Mouse (Mus musculus) myocyte (in vitro differentiated cells): ENCODE measurements at regions not wholly inside any gene's neighbourhood (a gene's known extent, or its start where the extent isn't known, plus 50 kb on each side); places are given as distances from the start of the nearest gene placed in this dataset.

Source experiments
- H3K27me3 ChIP-seq: one replicate; pipeline ENCODE4 v1.6.1; 2011; ENCODE audit not compliant: control insufficient read depth, insufficient read depth, insufficient read length
- H3K36me3 ChIP-seq: one replicate; pipeline ENCODE4 v1.6.1; 2011; ENCODE audit not compliant: control insufficient read depth, insufficient read depth
- H3K4me2 ChIP-seq: one replicate; pipeline ENCODE4 v1.6.1; 2011; ENCODE audit warnings: low read depth, control low read depth
- H3K4me3 ChIP-seq: one replicate; pipeline ENCODE4 v1.5.1; 2011; ENCODE audit warnings: mild to moderate bottlenecking, control low read depth, moderate library complexity
- H3K79me2 ChIP-seq: one replicate; pipeline ENCODE4 v1.6.1; 2011; ENCODE audit not compliant: control insufficient read depth, insufficient read depth
- H3ac ChIP-seq: one replicate; pipeline ENCODE4 v1.6.1; 2011; ENCODE audit not compliant: control insufficient read depth, insufficient read length
- CEBPB ChIP-seq: IDR thresholded peaks from 2 replicates; pipeline ENCODE4 v1.6.1; 2011; ENCODE audit warnings: mild to moderate bottlenecking, moderate library complexity; ENCODE audit not compliant: poor library complexity, insufficient read depth, severe bottlenecking
- E2F4 ChIP-seq: IDR thresholded peaks from one replicate; pipeline ENCODE4 v1.6.1; 2011; ENCODE audit warnings: mild to moderate bottlenecking, control low read depth, moderate library complexity; ENCODE audit not compliant: insufficient read depth
- MAX ChIP-seq: IDR thresholded peaks from one replicate; pipeline ENCODE4 v1.6.1; 2011; ENCODE audit warnings: low read depth, mild to moderate bottlenecking, control low read depth
- MYOD1 ChIP-seq, 3 experiments: IDR thresholded peaks; one replicate each; pipeline ENCODE4 v1.6.1; 2011; ENCODE audit warnings: control low read depth in 2 of 3, low read depth in 2 of 3, mild to moderate bottlenecking in 2 of 3, moderate library complexity in 1 of 3; ENCODE audit not compliant: insufficient read length in 2 of 3, control insufficient read depth in 1 of 3
- MYOG ChIP-seq, 3 experiments: IDR thresholded peaks; one replicate each; pipeline ENCODE4 v1.6.1; 2011; ENCODE audit warnings: control low read depth in 2 of 3, low read depth in 2 of 3, mild to moderate bottlenecking in 2 of 3; ENCODE audit not compliant: insufficient read length in 2 of 3, control insufficient read depth in 1 of 3, insufficient read depth in 1 of 3
- POLR2A ChIP-seq: IDR thresholded peaks from one replicate; pipeline ENCODE4 v1.6.1; 2011; ENCODE audit warnings: low read depth, mild to moderate bottlenecking, control low read depth, moderate library complexity; ENCODE audit not compliant: insufficient read length
- POLR2AphosphoS2 ChIP-seq: IDR thresholded peaks from one replicate; pipeline ENCODE4 v1.6.1; 2011; ENCODE audit warnings: low read depth, control low read depth; ENCODE audit not compliant: insufficient read length
- REST ChIP-seq: IDR thresholded peaks from one replicate; pipeline ENCODE4 v1.6.1; 2011; ENCODE audit warnings: mild to moderate bottlenecking, control low read depth, moderate library complexity; ENCODE audit not compliant: insufficient read depth, insufficient read length
- SRF ChIP-seq: IDR thresholded peaks from one replicate; pipeline ENCODE4 v1.6.1; 2011; ENCODE audit warnings: low read depth; ENCODE audit not compliant: control insufficient read depth, insufficient read length
- TCF12 ChIP-seq: IDR thresholded peaks from one replicate; pipeline ENCODE4 v1.6.1; 2011; ENCODE audit warnings: mild to moderate bottlenecking, control low read depth; ENCODE audit not compliant: poor library complexity, insufficient read depth, severe bottlenecking
- TCF3 ChIP-seq: IDR thresholded peaks from one replicate; pipeline ENCODE4 v1.6.1; 2011; ENCODE audit warnings: low read depth, control low read depth; ENCODE audit not compliant: insufficient read length
- USF1 ChIP-seq: IDR thresholded peaks from one replicate; pipeline ENCODE4 v1.6.1; 2011; ENCODE audit warnings: low read depth, mild to moderate bottlenecking, control low read depth, moderate library complexity

- Histone ChIP-seq H3K4me2 (no peak overlapping the region), H3K27me3 (no peaks in the 10 kb centered on the region), H3K79me2 (no peaks in the 10 kb centered on the region), H3K36me3 (no peaks in the 10 kb centered on the region), H3ac (no peak overlapping the region), H3K4me3 (no peak overlapping the region)
- TF ChIP-seq USF1 = no peak
- no peak for TF ChIP-seq MAX
- TF ChIP-seq REST = no peak
- TF ChIP-seq E2F4 = no peak
- TF ChIP-seq POLR2AphosphoS2 = no peak
- no peak for TF ChIP-seq CEBPB
- TF ChIP-seq TCF3 = no peak
These were observed 170.2 kb downstream of the Zfp365 start for GRCm38 (mm10) chr10:67742305-67742704.

DNA sequence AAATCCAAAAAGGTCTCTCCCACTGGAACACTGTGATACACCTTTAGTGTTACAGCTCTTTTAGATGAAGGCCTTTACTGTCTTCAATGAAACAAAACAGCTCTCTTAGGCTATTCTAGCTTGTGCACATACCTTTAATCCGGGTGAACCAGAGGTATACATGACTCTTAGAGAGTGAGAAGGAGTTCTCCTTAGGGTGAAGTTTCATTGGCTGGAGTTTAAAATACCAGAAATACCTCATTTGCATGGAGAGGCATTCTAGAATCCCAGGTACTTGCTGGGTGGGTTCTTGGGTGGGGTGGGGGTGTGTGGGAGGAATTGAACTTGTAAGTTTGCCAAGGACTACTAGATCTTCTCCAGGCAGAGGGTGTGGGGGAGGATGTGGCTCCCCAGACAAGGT lies 173.3 kb downstream of the Zfp365 start:
- TF ChIP-seq E2F4 (no peak), MYOD1 (IDR thresholded peaks at IDR 0.05; ENCODE audit: control insufficient read depth in 1 of 3, insufficient read length in 2 of 3, low read depth in 2 of 3) (no peak), MAX (no peak), POLR2AphosphoS2 (no peak), MYOG (IDR thresholded peaks at IDR 0.05; ENCODE audit: control insufficient read depth in 1 of 3, insufficient read depth in 1 of 3, insufficient read length in 2 of 3, low read depth in 2 of 3) (no peak), USF1 (no peak)
- Histone ChIP-seq H3K4me3 (no peak overlapping the region), H3ac (no peak overlapping the region), H3K4me2 (no peak overlapping the region), H3K36me3 (no peaks in the 10 kb centered on the region), H3K27me3 (no peaks in the 10 kb centered on the region), H3K79me2 (no peaks in the 10 kb centered on the region)

DNA sequence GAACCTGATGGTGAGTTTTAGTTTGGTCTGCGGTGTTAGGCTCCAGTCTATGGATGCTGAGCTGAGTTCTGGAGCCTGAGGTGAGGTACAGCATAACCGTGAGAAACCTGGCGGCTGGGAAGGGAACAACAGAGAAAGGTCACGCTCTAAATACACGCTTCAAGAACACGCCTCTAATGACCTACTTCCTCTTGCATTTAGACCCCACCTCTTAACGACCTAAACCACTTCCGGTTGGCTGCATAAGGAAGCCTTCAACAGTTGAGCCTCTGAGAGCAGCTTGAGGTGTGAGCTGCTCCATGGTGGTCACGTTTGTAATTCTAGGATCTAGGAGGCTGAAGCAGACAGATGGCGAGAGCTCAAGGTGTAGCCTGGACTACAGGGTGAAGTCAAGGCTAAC lies 175.8 kb downstream of the Zfp365 start:
- Histone ChIP-seq H3K79me2 (no peaks in the 10 kb centered on the region), H3K4me2 (no peak overlapping the region), H3K4me3 (no peak overlapping the region), H3K27me3 (no peaks in the 10 kb centered on the region), H3ac (no peak overlapping the region), H3K36me3 (no peaks in the 10 kb centered on the region)
- TF ChIP-seq USF1 = no peak
- TF ChIP-seq TCF3 = no peak
- TF ChIP-seq REST = no peak
- no peak for TF ChIP-seq CEBPB
- TF ChIP-seq MAX = no peak
- TF ChIP-seq POLR2A = no peak
- no peak for TF ChIP-seq SRF
- TF ChIP-seq MYOD1 (IDR thresholded peaks at IDR 0.05; ENCODE audit: control insufficient read depth in 1 of 3, insufficient read length in 2 of 3, low read depth in 2 of 3) = no peak
- TF ChIP-seq POLR2AphosphoS2 = no peak
- no peak for TF ChIP-seq MYOG (IDR thresholded peaks at IDR 0.05; ENCODE audit: control insufficient read depth in 1 of 3, insufficient read depth in 1 of 3, insufficient read length in 2 of 3, low read depth in 2 of 3)
- TF ChIP-seq TCF12 = no peak
- TF ChIP-seq E2F4 = no peak

DNA sequence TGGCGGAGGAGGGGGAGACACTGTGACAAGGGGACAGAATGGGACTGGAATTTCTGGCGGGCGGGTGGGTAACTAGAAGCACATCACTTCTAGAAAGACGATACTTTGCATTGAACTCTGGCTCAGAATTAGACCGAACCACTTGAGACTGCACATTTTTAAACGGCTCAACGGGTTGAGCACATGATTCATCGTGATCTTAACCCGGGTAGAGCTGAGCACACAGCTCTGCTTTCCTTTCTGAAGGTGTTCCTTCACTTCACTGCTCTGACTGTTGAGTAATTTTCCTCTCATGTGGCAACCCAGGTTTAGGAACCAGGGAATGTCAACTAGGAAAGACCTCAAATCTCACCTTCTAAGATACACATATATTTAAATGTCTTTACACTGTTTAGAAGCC lies 180.9 kb downstream of the Zfp365 start:
- no peaks in the 10 kb centered on the region for H3K79me2 ChIP-seq
- no peak overlapping the region for H3K4me2 ChIP-seq
- H3K36me3 ChIP-seq = no peaks in the 10 kb centered on the region
- H3K27me3 ChIP-seq = no peaks in the 10 kb centered on the region
- H3K4me3 ChIP-seq = no peak overlapping the region
- TF ChIP-seq REST = no peak
- no peak overlapping the region for H3ac ChIP-seq

DNA sequence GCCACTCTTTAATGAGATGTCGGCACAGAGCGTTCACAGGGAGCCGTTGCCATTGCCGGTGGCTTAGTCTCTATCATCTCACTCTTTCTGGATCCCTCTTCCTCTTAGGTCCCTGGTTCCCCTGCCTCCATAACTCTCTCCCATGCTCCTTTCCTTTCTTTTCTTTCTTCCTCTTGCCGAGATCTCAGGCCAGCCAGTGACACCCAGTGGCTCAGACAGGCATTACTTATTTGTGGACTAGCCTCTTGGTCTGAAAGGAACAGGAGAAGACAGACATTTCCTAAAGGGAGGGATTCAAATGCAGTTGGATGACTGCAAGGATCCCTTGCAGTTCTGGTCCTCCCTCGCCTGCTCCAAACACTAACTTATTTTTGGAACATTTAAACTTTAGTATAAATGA lies 180.5 kb upstream of the Ado start:
- no peak overlapping the region for H3K4me2 ChIP-seq
- no peak for TF ChIP-seq MAX
- TF ChIP-seq TCF12 = no peak
- TF ChIP-seq MYOG (IDR thresholded peaks at IDR 0.05; ENCODE audit: control insufficient read depth in 1 of 3, insufficient read depth in 1 of 3, insufficient read length in 2 of 3, low read depth in 2 of 3) = no peak
- TF ChIP-seq USF1 = no peak
- no peak for TF ChIP-seq CEBPB
- TF ChIP-seq POLR2AphosphoS2 = no peak
- TF ChIP-seq SRF = no peak
- no peak for TF ChIP-seq TCF3
- no peak for TF ChIP-seq REST
- no peaks in the 10 kb centered on the region for H3K27me3 ChIP-seq
- H3ac ChIP-seq = no peak overlapping the region
- H3K4me3 ChIP-seq = no peak overlapping the region
- H3K79me2 ChIP-seq = no peaks in the 10 kb centered on the region
- no peaks in the 10 kb centered on the region for H3K36me3 ChIP-seq

DNA sequence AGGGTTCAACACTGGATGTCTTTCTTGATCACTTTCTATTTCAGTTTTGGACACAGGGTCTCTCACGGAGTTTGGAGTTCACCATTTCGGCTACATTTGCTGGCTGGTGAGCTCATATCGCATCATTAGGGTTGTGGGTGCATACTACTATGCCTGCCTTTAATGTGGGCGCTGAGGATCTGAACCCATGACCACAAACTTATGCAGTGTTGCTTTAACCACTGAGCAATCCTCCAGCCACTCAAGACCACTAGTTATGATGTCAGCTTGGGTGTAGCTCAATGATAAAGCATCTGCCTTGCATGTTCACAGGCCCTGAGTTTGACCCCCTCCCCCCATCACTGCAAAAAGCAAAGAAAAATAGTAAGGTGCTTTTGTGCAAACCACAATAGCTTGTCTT lies 178.8 kb upstream of the Ado start:
- no peak overlapping the region for H3K4me3 ChIP-seq
- H3K4me2 ChIP-seq = peak overlapping the region; percentile 66
- no peaks in the 10 kb centered on the region for H3K79me2 ChIP-seq
- TF ChIP-seq USF1 (no peak), MAX (no peak), CEBPB (peak; percentile 60)
- no peaks in the 10 kb centered on the region for H3K27me3 ChIP-seq
- H3K36me3 ChIP-seq = no peaks in the 10 kb centered on the region
- no peak overlapping the region for H3ac ChIP-seq
